Mouse (Mus musculus) heart, postnatal 0 days (tissue): ENCODE measurements around the gene Cdc42bpb. TPM values are rescaled to one million over a fixed set of nuclear protein-coding genes. Genes with fewer than 3 reads are reported as not detected.

Experiments
- ATAC-seq: fragments of 200-750 bp; cut with Nextera tagmentation; 2 replicates; pipeline ENCODE4 v1.8.0; 2017; ENCODE audit warnings: low read depth, moderate number of reproducible peaks, moderate library complexity; ENCODE audit not compliant: insufficient read depth
- DNase-seq: peaks from one replicate; pipeline ENCODE4 v3.0.0-alpha.2; 2016; ENCODE audit warnings: low spot score
- H3K27ac ChIP-seq: fragments of 300-500 bp; sonication (generic); 2 replicates; pipeline ENCODE4 v1.5.1; 2014; ENCODE audit warnings: low read depth, mild to moderate bottlenecking
- H3K27me3 ChIP-seq: fragments of 300-500 bp; sonication (generic); 2 replicates; pipeline ENCODE4 v1.6.1; 2014; ENCODE audit warnings: low read length, mixed read lengths; ENCODE audit not compliant: control insufficient read depth, insufficient read depth
- H3K36me3 ChIP-seq: fragments of 300-500 bp; sonication (generic); replicated peaks from 2 replicates; pipeline ENCODE4 v1.6.1; 2014; ENCODE audit warnings: low read length, mixed read lengths; ENCODE audit not compliant: control insufficient read depth, insufficient read depth
- H3K4me1 ChIP-seq: fragments of 300-500 bp; sonication (generic); 2 replicates; pipeline ENCODE4 v1.6.1; 2014; ENCODE audit warnings: antibody characterized with exemption; ENCODE audit not compliant: control insufficient read depth, insufficient read depth
- H3K4me2 ChIP-seq: fragments of 300-500 bp; sonication (generic); 2 replicates; pipeline ENCODE4 v1.6.1; 2014; ENCODE audit warnings: low read depth, mild to moderate bottlenecking, low read length, moderate library complexity
- H3K4me3 ChIP-seq: fragments of 300-500 bp; sonication (generic); 2 replicates; pipeline ENCODE4 v1.5.1; 2014; ENCODE audit warnings: low read depth, low read length
- H3K9ac ChIP-seq: fragments of 300-500 bp; sonication (generic); replicated peaks from 2 replicates; pipeline ENCODE4 v1.6.1; 2014; ENCODE audit warnings: low read depth, low read length, mixed read lengths
- H3K9me3 ChIP-seq: fragments of 300-500 bp; sonication (generic); replicated peaks from 2 replicates; pipeline ENCODE4 v1.6.1; 2016; ENCODE audit warnings: low read length; ENCODE audit not compliant: control insufficient read depth
- CTCF ChIP-seq: IDR thresholded peaks from 2 replicates; pipeline ENCODE4 v1.5.1; 2016; ENCODE audit warnings: antibody characterized with exemption, control low read depth, low read depth
- EP300 ChIP-seq: IDR thresholded peaks from 2 replicates; pipeline ENCODE4 v1.6.1; 2016; ENCODE audit warnings: antibody characterized with exemption, low read depth
- WGBS: fragments of 180-500 bp; shearing (Covaris S2); extraction: QIAGEN DNeasy Blood & Tissue Kit; methylation state at CpG from one replicate; pipeline ENCODE4 v1.1.7; 2014; 5-methylcytosine and 5-hydroxymethylcytosine counted together
- polyA plus RNA-seq: library from polyadenylated mRNA; unstranded; fragments of >200 nt; fragmentation: Nextera tagmentation; extraction: Ambion mirVana; gene quantifications from 2 replicates; pipeline ENCODE4 v1.2.1, GENCODE M21; 2015
- total RNA-seq: library from RNA; depleted of rRNA; stranded (reverse); fragments of >200 nt; gene quantifications from 2 replicates; pipeline ENCODE4 v1.2.3, GENCODE M21; 2014; ENCODE audit warnings: low replicate concordance

Cdc42bpb gene
- total and polyA plus RNA-seq, 2 experiments from 2014 or later: 18.2 to 119 TPM

DNA sequence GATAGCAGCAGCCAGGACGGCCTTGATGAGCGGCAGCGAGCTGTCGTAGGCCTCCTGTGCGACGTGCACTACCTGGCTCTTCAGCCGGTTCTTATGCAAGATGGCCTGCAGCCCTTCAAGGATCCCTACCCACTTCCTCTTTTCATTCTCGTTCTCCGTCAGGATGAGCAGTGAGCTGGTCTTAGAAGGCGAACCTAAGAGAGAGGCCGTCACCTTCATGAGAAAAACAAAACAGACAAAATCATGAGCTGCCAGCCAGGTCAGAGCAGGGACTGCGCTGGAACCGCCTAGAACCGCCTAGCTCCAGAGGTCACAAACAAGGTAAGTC lies 75.5 kb downstream of the Cdc42bpb start:
- Histone ChIP-seq H3K9me3 (no peaks in the 10 kb centered on the region), H3K4me3 (no peak overlapping the region), H3K4me1 (no peaks in the 10 kb centered on the region), H3K27ac (no peak overlapping the region), H3K27me3 (no peaks in the 10 kb centered on the region), H3K9ac (no peak overlapping the region), H3K4me2 (no peak overlapping the region), H3K36me3 (peaks cover 88% of the 10 kb centered on the region)
- TF ChIP-seq CTCF: no peak
- ATAC-seq (no peak), DNase-seq (no peak)
- WGBS: 93% methylated on average over 14 of the region's 14 CpGs

DNA sequence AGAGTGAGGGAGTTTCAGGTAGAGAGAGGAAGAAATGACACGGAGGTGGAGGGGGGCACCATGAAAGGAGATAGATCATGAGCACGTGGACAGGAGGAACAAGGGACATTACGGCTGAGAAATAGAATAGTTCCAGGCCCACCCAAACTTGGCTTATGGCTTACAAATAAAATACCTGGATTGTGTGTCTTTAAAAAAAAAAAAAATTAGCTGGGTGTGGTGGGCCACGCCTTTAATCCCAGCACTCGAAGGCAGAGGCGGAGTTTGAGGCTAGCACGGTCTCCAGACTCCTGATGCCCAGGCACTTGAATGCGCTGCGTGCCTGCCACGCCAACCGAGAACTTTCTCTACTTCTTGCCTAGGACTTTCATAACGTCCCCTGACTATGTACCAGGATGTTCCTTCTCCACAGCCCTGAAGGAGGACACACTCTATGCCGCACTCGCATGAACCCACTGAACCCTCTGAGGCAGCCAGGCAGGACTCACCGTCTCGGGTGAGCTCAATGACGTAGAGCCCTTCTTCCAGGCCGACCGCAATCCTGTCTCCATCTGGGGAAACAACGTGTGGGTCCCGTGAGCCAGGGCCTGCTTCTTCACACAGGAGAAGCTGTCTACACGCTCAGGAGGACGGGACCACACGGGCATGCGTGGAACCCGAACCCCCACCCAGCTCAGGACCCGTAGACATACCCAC lies 76.0 kb downstream of the Cdc42bpb start:
- Histone ChIP-seq H3K36me3 (peaks cover 88% of the 10 kb centered on the region), H3K4me3 (no peak overlapping the region), H3K27ac (no peak overlapping the region), H3K9ac (no peak overlapping the region), H3K4me2 (no peak overlapping the region), H3K4me1 (no peaks in the 10 kb centered on the region), H3K9me3 (no peaks in the 10 kb centered on the region), H3K27me3 (no peaks in the 10 kb centered on the region)
- ATAC-seq: no peak
- TF ChIP-seq EP300: no peak
- no peak for TF ChIP-seq CTCF
- WGBS: 93% methylated on average over 27 of the region's 27 CpGs
- no peak for DNase-seq

DNA sequence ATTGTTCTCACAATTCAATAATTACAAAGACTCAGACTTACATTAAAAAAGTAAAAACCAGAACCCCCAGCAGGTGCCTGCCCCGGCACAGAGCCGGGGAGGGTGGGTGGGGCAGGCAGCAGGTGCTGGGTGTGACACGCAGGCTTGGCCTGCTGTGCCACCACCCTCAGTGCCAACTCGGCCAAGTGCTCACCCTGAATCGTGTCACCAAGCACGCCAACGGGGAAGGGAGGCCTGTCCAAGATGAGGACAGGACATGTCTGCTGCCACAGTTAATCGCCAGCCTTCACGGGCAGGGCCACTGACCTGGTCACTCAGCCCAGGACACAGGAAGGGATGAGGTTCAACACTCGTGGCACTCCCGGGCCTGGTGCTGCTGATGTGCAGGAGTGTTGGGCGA lies 84.5 kb downstream of the Cdc42bpb start:
- TF ChIP-seq EP300 (no peak), CTCF (no peak)
- DNase-seq (no peak), ATAC-seq (no peak)
- H3K36me3 ChIP-seq: peaks cover 72% of the 10 kb centered on the region
- H3K4me2 ChIP-seq: no peak overlapping the region
- H3K4me3 ChIP-seq: no peak overlapping the region
- no peaks in the 10 kb centered on the region for H3K9me3 ChIP-seq
- 89% methylated on average over 12 of the region's 12 CpGs for WGBS
- no peak overlapping the region for H3K27ac ChIP-seq
- no peak overlapping the region for H3K9ac ChIP-seq
- no peaks in the 10 kb centered on the region for H3K27me3 ChIP-seq
- H3K4me1 ChIP-seq: no peaks in the 10 kb centered on the region

DNA sequence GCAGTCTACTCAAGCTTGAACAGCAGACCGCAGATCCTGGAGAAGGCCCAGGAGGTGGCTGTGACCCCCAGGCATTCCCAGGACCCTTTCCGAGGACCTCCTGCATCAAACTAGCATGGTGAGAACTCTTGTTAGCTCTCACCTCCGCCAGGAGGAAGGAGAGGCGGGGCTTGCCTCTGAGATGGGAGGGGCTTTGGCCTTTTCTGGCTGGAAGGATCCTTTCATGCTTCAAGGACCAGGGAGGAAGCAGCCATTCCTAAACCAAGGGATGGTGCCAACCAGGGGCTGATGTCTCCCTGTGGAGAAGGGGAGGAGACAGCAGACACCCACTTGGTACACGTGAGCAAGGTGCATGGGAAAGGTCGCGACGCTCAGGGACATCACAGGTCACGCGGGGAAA lies 93.0 kb downstream of the Cdc42bpb start:
- Histone ChIP-seq H3K4me2 (no peak overlapping the region), H3K9me3 (no peaks in the 10 kb centered on the region), H3K27ac (no peak overlapping the region), H3K36me3 (no peaks in the 10 kb centered on the region), H3K4me1 (0 out of 2 replicates have a peak, but pooled peaks cover 5% of the 10 kb centered on the region), H3K27me3 (no peaks in the 10 kb centered on the region), H3K9ac (no peak overlapping the region), H3K4me3 (no peak overlapping the region)
- no peak for ATAC-seq
- WGBS: 39% methylated on average over 10 of the region's 10 CpGs
- TF ChIP-seq EP300: no peak
- TF ChIP-seq CTCF: no peak
- DNase-seq: no peak

DNA sequence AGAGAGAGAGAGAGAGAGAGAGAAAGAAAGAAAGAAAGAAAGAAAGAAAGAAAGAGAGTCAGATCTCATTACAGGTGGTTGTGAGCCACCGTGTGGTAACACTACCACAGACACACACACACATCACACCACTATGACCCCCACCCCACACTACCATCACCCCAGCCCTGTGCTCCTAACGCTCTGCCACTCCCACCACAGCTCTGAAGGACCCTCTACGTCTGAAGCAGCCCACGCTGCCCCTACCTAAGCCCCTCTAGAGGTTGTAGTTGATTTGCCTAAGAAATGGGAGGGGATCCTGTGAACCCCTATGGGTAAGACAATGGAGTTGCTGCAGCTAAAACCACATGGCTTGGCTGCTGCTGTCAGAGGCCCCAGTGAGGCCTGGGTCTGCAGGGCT lies 93.9 kb downstream of the Cdc42bpb start:
- Histone ChIP-seq H3K4me2 (no peak overlapping the region), H3K27me3 (no peaks in the 10 kb centered on the region), H3K27ac (no peak overlapping the region), H3K4me1 (0 out of 2 replicates have a peak, but pooled peaks cover 5% of the 10 kb centered on the region), H3K9me3 (no peaks in the 10 kb centered on the region; the same call in 1 of the 2 replicates), H3K36me3 (no peaks in the 10 kb centered on the region), H3K9ac (no peak overlapping the region), H3K4me3 (no peak overlapping the region)
- 77% methylated on average over 4 of the region's 4 CpGs for WGBS
- TF ChIP-seq EP300: no peak
- no peak for DNase-seq
- no peak for ATAC-seq

DNA sequence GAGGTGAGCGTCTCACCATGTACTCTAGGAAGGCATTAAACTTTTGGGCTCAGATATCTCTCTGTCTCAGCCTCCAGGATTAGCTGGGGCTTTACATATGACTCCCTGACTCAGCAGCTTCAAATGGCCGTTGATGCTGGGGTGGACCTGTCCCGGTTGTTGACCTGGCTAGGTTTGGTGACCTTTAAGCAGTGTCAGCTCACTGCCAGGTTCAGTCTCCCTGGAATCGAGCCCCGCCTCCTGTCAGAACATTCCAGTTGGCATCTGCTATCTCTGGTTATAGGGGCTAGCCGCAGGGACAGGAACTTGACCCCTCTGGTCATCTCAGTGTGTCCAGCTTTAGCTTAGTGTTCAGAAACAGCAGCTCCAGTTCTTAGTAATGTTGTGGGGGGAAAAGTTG lies 101.1 kb downstream of the Cdc42bpb start:
- DNase-seq (no peak), ATAC-seq (no peak)
- Histone ChIP-seq H3K4me2 (no peak overlapping the region), H3K27ac (no peak overlapping the region), H3K9me3 (no peaks in the 10 kb centered on the region; the same call in 1 of the 2 replicates), H3K27me3 (peaks cover 58% of the 10 kb centered on the region), H3K9ac (no peak overlapping the region), H3K36me3 (no peaks in the 10 kb centered on the region), H3K4me1 (peaks cover 16% of the 10 kb centered on the region), H3K4me3 (no peak overlapping the region)
- 44% methylated on average over 6 of the region's 6 CpGs for WGBS
- no peak for TF ChIP-seq EP300
